Mouse (Mus musculus) small intestine, adult 2 months (tissue): Measurements from ENCODE around the gene Slc17a6. TPM values are rescaled to one million over a fixed set of nuclear protein-coding genes. Genes with fewer than 3 reads are reported as not detected.
"Not testable (repeated sequence)": the region's sequence is repeated elsewhere in the genome, so short reads cannot be mapped to it uniquely, and the experiment has no call there.

Experiments
- H3K27ac ChIP-seq: fragments of 200-500 bp; 2 replicates; pipeline ENCODE4 v1.5.1; 2012; ENCODE audit warnings: low read depth, low read length, control low read depth, inconsistent platforms; ENCODE audit not compliant: insufficient read depth
- H3K27me3 ChIP-seq: fragments of 200-500 bp; 2 replicates; pipeline ENCODE4 v1.6.1; 2012; ENCODE audit warnings: mild to moderate bottlenecking, moderate library complexity, low read length, inconsistent platforms; ENCODE audit not compliant: control insufficient read depth, insufficient read depth
- H3K36me3 ChIP-seq: fragments of 200-500 bp; 2 replicates; pipeline ENCODE4 v1.6.1; 2012; ENCODE audit warnings: mild to moderate bottlenecking, low read length, control low read depth, inconsistent platforms; ENCODE audit not compliant: control insufficient read depth, insufficient read depth
- H3K4me1 ChIP-seq: fragments of 200-500 bp; 2 replicates; pipeline ENCODE4 v1.6.1; 2012; ENCODE audit warnings: low read length, inconsistent platforms, mixed read lengths; ENCODE audit not compliant: control insufficient read depth, insufficient read depth, insufficient read length
- H3K4me3 ChIP-seq: fragments of 200-500 bp; 2 replicates; pipeline ENCODE4 v1.5.1; 2012; ENCODE audit warnings: low read depth, mild to moderate bottlenecking, control low read depth, inconsistent platforms, low read length, moderate library complexity
- CTCF ChIP-seq: fragments of 200-500 bp; IDR thresholded peaks from 2 replicates; pipeline ENCODE4 v1.5.1; 2012; ENCODE audit warnings: low read depth, mild to moderate bottlenecking, control low read depth, inconsistent platforms, low read length, moderate library complexity, mixed read lengths; ENCODE audit not compliant: insufficient replicate concordance, insufficient read length; ENCODE audit errors: extremely low read depth
- POLR2A ChIP-seq: fragments of 200-500 bp; IDR thresholded peaks from 2 replicates; pipeline ENCODE4 v1.6.1; 2012; ENCODE audit warnings: low read depth, mild to moderate bottlenecking, control low read depth, inconsistent platforms, low read length, moderate library complexity
- WGBS: fragments of 180-500 bp; shearing (Covaris S2); methylation state at CpG from one replicate; pipeline ENCODE4 v1.1.7; 2018; 5-methylcytosine and 5-hydroxymethylcytosine counted together
- polyA plus RNA-seq: library from polyadenylated mRNA; depleted of rRNA; stranded (reverse); fragments of >200 nt; gene quantifications from 2 replicates; pipeline ENCODE4 v1.2.3, GENCODE M21; 2012; rRNA removed

Slc17a6 gene
- polyA plus RNA-seq, 1 experiment: not detected

GRCm38 (mm10) chr7:51662441-51662840, 40.6 kb downstream of the Slc17a6 start:
- H3K27ac ChIP-seq: no peak overlapping the region
- TF ChIP-seq CTCF (no peak), POLR2A (no peak)
- H3K4me1 ChIP-seq: no peaks in the 10 kb centered on the region
- no peaks in the 10 kb centered on the region for H3K36me3 ChIP-seq
- H3K4me3 ChIP-seq: no peak overlapping the region
- 30% methylated on average over 5 of the region's 5 CpGs for WGBS
- H3K27me3 ChIP-seq: no peaks in the 10 kb centered on the region

- 80% methylated on average over 8 of the region's 8 CpGs for WGBS
- Histone ChIP-seq H3K4me3 (no peak overlapping the region), H3K36me3 (no peaks in the 10 kb centered on the region), H3K27ac (no peak overlapping the region), H3K4me1 (no peaks in the 10 kb centered on the region), H3K27me3 (no peaks in the 10 kb centered on the region)
- TF ChIP-seq CTCF: no peak
- TF ChIP-seq POLR2A: no peak
These were observed 71.9 kb downstream of the Slc17a6 start for GRCm38 (mm10) chr7:51693539-51694217.

GRCm38 (mm10) chr7:51694452-51694851, 72.6 kb downstream of the Slc17a6 start:
- H3K36me3 ChIP-seq: no peaks in the 10 kb centered on the region
- no peaks in the 10 kb centered on the region for H3K27me3 ChIP-seq
- TF ChIP-seq POLR2A: no peak
- no peak overlapping the region for H3K27ac ChIP-seq
- WGBS: 78% methylated on average over 4 of the region's 4 CpGs
- no peaks in the 10 kb centered on the region for H3K4me1 ChIP-seq
- no peak overlapping the region for H3K4me3 ChIP-seq

- TF ChIP-seq POLR2A (no peak), CTCF (no peak)
- Histone ChIP-seq H3K4me1 (no peaks in the 10 kb centered on the region), H3K4me3 (no peak overlapping the region), H3K36me3 (no peaks in the 10 kb centered on the region), H3K27ac (no peak overlapping the region), H3K27me3 (no peaks in the 10 kb centered on the region)
- WGBS: 63% methylated on average over 3 of the region's 3 CpGs
These were observed 87.7 kb downstream of the Slc17a6 start for GRCm38 (mm10) chr7:51709508-51709907.

GRCm38 (mm10) chr7:51710346-51710745, 88.5 kb downstream of the Slc17a6 start:
- not testable (repeated sequence) for H3K4me1 ChIP-seq, H3K4me3 ChIP-seq, H3K27me3 ChIP-seq, H3K27ac ChIP-seq, H3K36me3 ChIP-seq
- 64% methylated on average over 3 of the region's 3 CpGs for WGBS

GRCm38 (mm10) chr7:51715771-51716170, 94.0 kb downstream of the Slc17a6 start:
- TF ChIP-seq CTCF (no peak), POLR2A (no peak)
- Histone ChIP-seq H3K27me3 (no peaks in the 10 kb centered on the region), H3K27ac (no peak overlapping the region), H3K4me3 (no peak overlapping the region), H3K4me1 (no peaks in the 10 kb centered on the region), H3K36me3 (no peaks in the 10 kb centered on the region)
- 91% methylated on average over 2 of the region's 2 CpGs for WGBS

Other genes starting within 250 kb of the Slc17a6 start
- 0.03 and 0.10 TPM in 2 replicates for gene Ano5, start 111.0 kb upstream of the Slc17a6 start, polyA plus RNA-seq
- gene Gas2, start 240.0 kb downstream of the Slc17a6 start, polyA plus RNA-seq: 0.61 and 1.1 TPM in 2 replicates
- gene Fancf, start 240.3 kb downstream of the Slc17a6 start, polyA plus RNA-seq: 10.6 and 14.4 TPM in 2 replicates